Mouse (Mus musculus) large intestine, adult 2 months (tissue): Measurements from ENCODE around the gene Mta1. TPM values are rescaled to one million over a fixed set of nuclear protein-coding genes. Genes with fewer than 3 reads are reported as not detected.

Experiments used
- DNase-seq: peaks from one replicate; pipeline ENCODE4 v3.0.0-alpha.2; 2012; ENCODE audit warnings: low read depth, low spot score
- WGBS: fragments of 180-500 bp; shearing (Covaris S2); methylation state at CpG from one replicate; pipeline ENCODE4 v1.1.7; 2018; 5-methylcytosine and 5-hydroxymethylcytosine counted together
- polyA plus RNA-seq: library from polyadenylated mRNA; depleted of rRNA; stranded (reverse); fragments of >200 nt; gene quantifications from 2 replicates; pipeline ENCODE4 v1.2.3, GENCODE M21; 2012

The Mta1 gene
- polyA plus RNA-seq, 1 experiment, result 26.5 TPM

- no peak for DNase-seq
- whole genome bisulfite sequencing, result 93% methylated on average over 6 of the region's 6 CpGs
Measured at GRCm38 (mm10) chr12:113089107-113089506, 9.0 kb upstream of the Mta1 start.

- 71% methylated on average over 17 of the region's 17 CpGs for WGBS
- no peak for DNase-seq
Measured at GRCm38 (mm10) chr12:113090053-113090452, 8.0 kb upstream of the Mta1 start.

GRCm38 (mm10) chr12:113097040-113097439 lies 1.0 kb upstream of the Mta1 start:
- no peak for DNase-seq
- 86% methylated on average over 5 of the region's 5 CpGs for WGBS

- DNase-seq, result no peak
- 1% methylated on average over 46 of the region's 60 CpGs for WGBS
Measured at GRCm38 (mm10) chr12:113098530-113099151, 563 bp downstream of the Mta1 start.

GRCm38 (mm10) chr12:113099470-113100237 lies 1.6 kb downstream of the Mta1 start:
- 52% methylated on average over 6 of the region's 6 CpGs for WGBS
- DNase-seq, result no peak

- 51% methylated on average over 5 of the region's 5 CpGs for WGBS
- DNase-seq, result no peak
Measured at GRCm38 (mm10) chr12:113100448-113101076, 2.5 kb downstream of the Mta1 start.

GRCm38 (mm10) chr12:113101251-113101960 lies 3.3 kb downstream of the Mta1 start:
- no peak for DNase-seq
- WGBS, result 72% methylated on average over 9 of the region's 9 CpGs

GRCm38 (mm10) chr12:113102461-113102860 lies 4.4 kb downstream of the Mta1 start:
- no peak for DNase-seq
- 61% methylated on average over 6 of the region's 6 CpGs for WGBS

- 59% methylated on average over 8 of the region's 8 CpGs for WGBS
- no peak for DNase-seq
Measured at GRCm38 (mm10) chr12:113103846-113104451, 5.9 kb downstream of the Mta1 start.

GRCm38 (mm10) chr12:113106386-113106785 lies 8.3 kb downstream of the Mta1 start:
- no peak for DNase-seq
- 49% methylated on average over 6 of the region's 6 CpGs for WGBS

GRCm38 (mm10) chr12:113107431-113108124 lies 9.5 kb downstream of the Mta1 start:
- WGBS, result 63% methylated on average over 4 of the region's 4 CpGs
- no peak for DNase-seq

- no peak for DNase-seq
- WGBS, result 83% methylated on average over 17 of the region's 17 CpGs
Measured at GRCm38 (mm10) chr12:113108528-113109283, 10.6 kb downstream of the Mta1 start.

GRCm38 (mm10) chr12:113109801-113110200 lies 11.7 kb downstream of the Mta1 start:
- no peak for DNase-seq
- WGBS, result 82% methylated on average over 10 of the region's 10 CpGs

- no peak for DNase-seq
- 86% methylated on average over 4 of the region's 4 CpGs for WGBS
Measured at GRCm38 (mm10) chr12:113114141-113114540, 16.1 kb downstream of the Mta1 start.

- WGBS, result 67% methylated on average over 16 of the region's 16 CpGs
- no peak for DNase-seq
Measured at GRCm38 (mm10) chr12:113114856-113115538, 16.9 kb downstream of the Mta1 start.

- 86% methylated on average over 20 of the region's 20 CpGs for WGBS
- DNase-seq, result no peak
Measured at GRCm38 (mm10) chr12:113119516-113120410, 21.7 kb downstream of the Mta1 start.

- 82% methylated on average over 6 of the region's 6 CpGs for WGBS
Measured at GRCm38 (mm10) chr12:113124726-113125125, 26.6 kb downstream of the Mta1 start.

More at GRCm38 (mm10) chr12:113124726-113125125, 26.6 kb downstream of the Mta1 start:
- DNase-seq, result no peak
